Mouse (Mus musculus) G1E-ER4 (cell line): ENCODE results near the gene Ermap. TPM values are rescaled to one million over a fixed set of nuclear protein-coding genes. Genes with fewer than 3 reads are reported as not detected.

Experiments
- GATA1 ChIP-seq: IDR thresholded peaks from one replicate; pipeline ENCODE4 v1.8.0; 2012; ENCODE audit warnings: low read length, inconsistent platforms
- polyA plus RNA-seq: library from polyadenylated mRNA; stranded (reverse); fragments of >175 nt; gene quantifications from 2 replicates; pipeline ENCODE4 v1.2.3, GENCODE M21; 2012

The Ermap gene
- polyA plus RNA-seq, 1 experiment, result 88.5 TPM

DNA sequence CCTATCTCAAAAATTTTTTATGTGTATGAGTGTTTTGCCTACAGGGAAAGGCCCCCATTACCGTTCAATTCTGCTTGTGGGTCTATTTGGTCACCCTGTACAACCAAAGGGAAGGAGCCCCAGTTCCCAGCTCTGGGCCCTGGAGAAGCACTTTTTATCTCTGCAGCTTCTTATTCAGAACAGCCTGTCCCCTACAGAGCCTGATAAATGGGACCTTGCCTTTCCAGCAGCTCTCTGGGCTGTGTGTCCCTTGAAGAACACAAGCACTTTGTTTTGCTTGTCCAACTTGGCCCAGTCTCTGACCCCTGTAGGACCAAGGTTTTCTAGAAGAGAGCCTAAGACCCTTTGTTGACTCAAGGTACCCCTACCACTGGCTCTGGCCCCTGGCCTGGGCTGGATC lies 60.7 kb downstream of the Ermap start:
- no peak for TF ChIP-seq GATA1

DNA sequence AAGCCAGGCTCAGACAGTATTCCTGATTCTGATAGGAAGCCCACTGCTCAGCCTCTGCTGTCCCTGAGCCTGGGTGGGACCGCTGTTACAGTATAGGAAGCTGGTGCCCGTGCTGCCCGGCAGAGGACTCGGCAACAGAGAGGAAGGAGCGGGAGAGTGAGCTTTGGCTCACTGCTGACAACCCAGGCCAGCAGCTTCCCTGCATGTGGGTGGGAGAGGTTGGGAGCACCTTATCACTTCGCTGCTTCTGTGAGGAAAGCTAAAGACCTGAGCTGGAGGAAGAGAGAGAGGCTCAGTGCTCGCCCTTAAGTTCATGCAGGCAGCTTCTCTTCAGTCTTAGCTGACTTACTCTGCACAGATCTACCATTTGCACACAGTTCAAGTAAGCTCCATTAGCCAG lies 61.3 kb downstream of the Ermap start:
- no peak for TF ChIP-seq GATA1

DNA sequence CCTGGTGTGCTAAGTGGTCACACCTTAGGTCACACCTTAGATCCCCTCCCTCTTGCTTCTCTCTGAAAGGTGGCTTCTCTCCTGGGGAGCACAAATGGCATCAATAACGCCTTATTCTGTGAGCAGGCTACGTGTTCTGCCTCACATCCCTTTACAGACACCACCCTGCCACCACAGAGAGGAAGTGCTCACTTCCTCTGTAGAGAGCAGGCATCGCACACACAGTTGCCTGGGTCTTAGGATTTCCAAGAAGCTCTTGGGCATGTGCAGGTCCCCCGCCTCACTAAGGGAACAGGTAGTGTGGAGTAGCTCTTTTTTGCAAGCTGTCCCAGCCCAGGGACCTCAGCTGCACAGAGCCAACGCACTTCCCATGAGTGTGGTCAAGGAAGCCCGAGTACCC lies 62.6 kb downstream of the Ermap start:
- TF ChIP-seq GATA1, result no peak

DNA sequence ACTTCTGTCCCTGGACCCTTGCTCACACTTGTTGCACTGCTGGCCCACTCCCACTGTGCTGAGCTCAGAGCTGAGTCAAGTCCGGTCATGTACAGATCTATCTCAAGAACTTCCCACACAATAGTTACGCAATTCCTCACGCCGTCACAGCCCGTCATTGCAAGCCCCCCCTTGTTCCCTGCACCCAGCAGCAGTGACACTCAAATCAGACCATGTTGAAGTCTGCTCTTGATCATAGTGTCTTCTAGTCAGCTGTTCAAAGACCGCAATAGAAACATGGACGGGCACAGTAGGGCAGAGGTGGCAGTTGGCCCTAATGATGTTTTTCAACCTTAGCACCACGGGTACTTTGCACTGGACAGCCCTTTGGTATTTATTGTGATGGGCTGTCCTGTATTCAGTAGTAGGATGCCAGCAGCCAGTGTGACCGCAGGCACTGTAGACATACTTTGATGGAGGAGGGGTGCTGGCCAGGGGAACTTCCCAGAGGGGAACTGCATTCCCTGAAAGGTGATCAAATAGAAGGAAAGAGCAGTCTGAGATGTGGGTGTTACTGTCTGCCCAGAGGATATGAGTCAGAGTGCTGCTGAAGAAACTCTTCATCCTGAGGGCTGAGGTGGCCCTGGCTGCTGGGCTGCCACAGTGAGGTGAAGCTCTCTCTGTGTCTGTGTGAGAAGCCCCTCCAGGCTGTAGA lies 64.1 kb downstream of the Ermap start:
- no peak for TF ChIP-seq GATA1

Other genes with a start within 250 kb of the Ermap start
- gene Lao1, start 228.4 kb downstream of the Ermap start, polyA plus RNA-seq, result not detected in 2 replicates
- 62.4 and 63.7 TPM in 2 replicates for gene Slc2a1, start 81.3 kb downstream of the Ermap start, polyA plus RNA-seq
- 10.8 and 14.3 TPM in 2 replicates for gene Zfp691, start 15.8 kb downstream of the Ermap start, polyA plus RNA-seq
- gene Svbp, start 5.3 kb upstream of the Ermap start, polyA plus RNA-seq, result 446 and 491 TPM in 2 replicates
- gene Tmem269, start 28.2 kb upstream of the Ermap start, polyA plus RNA-seq, result not detected in 2 replicates
- gene AU022252, start 42.7 kb upstream of the Ermap start, polyA plus RNA-seq, result 11.9 and 15.2 TPM in 2 replicates
- gene P3h1, start 42.9 kb upstream of the Ermap start, polyA plus RNA-seq, result 7.2 and 8.1 TPM in 2 replicates
- not detected in 2 replicates for gene Cldn19, start 65.4 kb upstream of the Ermap start, polyA plus RNA-seq
- 2,530 and 2,672 TPM in 2 replicates for gene Ybx1, start 104.6 kb upstream of the Ermap start, polyA plus RNA-seq
- 2.6 and 4.2 TPM in 2 replicates for gene Ppih, start 130.5 kb upstream of the Ermap start, polyA plus RNA-seq
- gene Ccdc30, start 225.5 kb upstream of the Ermap start, polyA plus RNA-seq, result not detected in 2 replicates
- gene Ppcs, start 232.4 kb upstream of the Ermap start, polyA plus RNA-seq, result 15.0 and 15.6 TPM in 2 replicates
- gene Zmynd12, start 232.8 kb upstream of the Ermap start, polyA plus RNA-seq, result 0.09 and 0.14 TPM in 2 replicates